Mouse (Mus musculus) liver, postnatal 0 days (tissue): ENCODE measurements around the gene Gtpbp6. TPM values are rescaled to one million over a fixed set of nuclear protein-coding genes. Genes with fewer than 3 reads are reported as not detected.
A peak's percentile ranks its signal among the peaks of the same experiment; 100 is the strongest.
"Not testable (repeated sequence)": the region's sequence is repeated elsewhere in the genome, so short reads cannot be mapped to it uniquely, and the experiment has no call there.

ENCODE experiments used
- ATAC-seq: fragments of 200-750 bp; cut with Nextera tagmentation; 2 replicates; pipeline ENCODE4 v1.8.0; 2017; ENCODE audit warnings: mild to moderate bottlenecking, moderate library complexity
- DNase-seq: peaks from one replicate; pipeline ENCODE4 v3.0.0-alpha.2; 2016
- H3K27ac ChIP-seq: fragments of 300-500 bp; sonication (generic); 2 replicates; pipeline ENCODE4 v1.5.1; 2014; ENCODE audit warnings: antibody characterized with exemption, moderate library complexity, mild to moderate bottlenecking, low read depth
- H3K27me3 ChIP-seq: fragments of 300-500 bp; sonication (generic); 2 replicates; pipeline ENCODE4 v1.6.1; 2014; ENCODE audit warnings: low read length, control low read depth, mixed read lengths; ENCODE audit not compliant: insufficient read depth
- H3K36me3 ChIP-seq: fragments of 300-500 bp; sonication (generic); replicated peaks from 2 replicates; pipeline ENCODE4 v1.6.1; 2014; ENCODE audit warnings: mild to moderate bottlenecking, control low read depth, low read length, moderate library complexity, mixed read lengths; ENCODE audit not compliant: insufficient read depth
- H3K4me1 ChIP-seq: fragments of 300-500 bp; sonication (generic); 2 replicates; pipeline ENCODE4 v1.6.1; 2014; ENCODE audit warnings: antibody characterized with exemption, mild to moderate bottlenecking, control low read depth; ENCODE audit not compliant: insufficient read depth
- H3K4me2 ChIP-seq: fragments of 300-500 bp; sonication (generic); 2 replicates; pipeline ENCODE4 v1.6.1; 2014; ENCODE audit warnings: low read depth, mild to moderate bottlenecking, low read length, moderate library complexity, mixed read lengths
- H3K4me3 ChIP-seq: fragments of 300-500 bp; sonication (generic); 2 replicates; pipeline ENCODE4 v1.5.1; 2014; ENCODE audit warnings: low read depth, low read length
- H3K9ac ChIP-seq: fragments of 300-500 bp; sonication (generic); replicated peaks from 2 replicates; pipeline ENCODE4 v1.6.1; 2014; ENCODE audit warnings: mild to moderate bottlenecking, moderate library complexity
- H3K9me3 ChIP-seq: fragments of 300-500 bp; sonication (generic); 2 replicates; pipeline ENCODE4 v1.6.1; 2016; ENCODE audit warnings: mild to moderate bottlenecking, control low read depth, low read length, mixed read lengths
- CTCF ChIP-seq: sonication (generic); IDR thresholded peaks from 2 replicates; pipeline ENCODE4 v1.5.1; 2016; ENCODE audit warnings: antibody characterized with exemption, low read depth
- EP300 ChIP-seq: IDR thresholded peaks from 2 replicates; pipeline ENCODE4 v1.6.1; 2016; ENCODE audit warnings: antibody characterized with exemption, low read depth, mild to moderate bottlenecking
- WGBS: fragments of 180-500 bp; shearing (Covaris S2); extraction: QIAGEN DNeasy Blood & Tissue Kit; methylation state at CpG from one replicate; pipeline ENCODE4 v1.1.7; 2014; ENCODE audit not compliant: insufficient replicate concordance; 5-methylcytosine and 5-hydroxymethylcytosine counted together
- polyA plus RNA-seq: library from polyadenylated mRNA; unstranded; fragments of >200 nt; fragmentation: Nextera tagmentation; extraction: Ambion mirVana; gene quantifications from 2 replicates; pipeline ENCODE4 v1.2.1, GENCODE M21; 2015

Gene Gtpbp6
- polyA plus RNA-seq, 1 experiment from 2014 or later = 7.4 TPM

DNA sequence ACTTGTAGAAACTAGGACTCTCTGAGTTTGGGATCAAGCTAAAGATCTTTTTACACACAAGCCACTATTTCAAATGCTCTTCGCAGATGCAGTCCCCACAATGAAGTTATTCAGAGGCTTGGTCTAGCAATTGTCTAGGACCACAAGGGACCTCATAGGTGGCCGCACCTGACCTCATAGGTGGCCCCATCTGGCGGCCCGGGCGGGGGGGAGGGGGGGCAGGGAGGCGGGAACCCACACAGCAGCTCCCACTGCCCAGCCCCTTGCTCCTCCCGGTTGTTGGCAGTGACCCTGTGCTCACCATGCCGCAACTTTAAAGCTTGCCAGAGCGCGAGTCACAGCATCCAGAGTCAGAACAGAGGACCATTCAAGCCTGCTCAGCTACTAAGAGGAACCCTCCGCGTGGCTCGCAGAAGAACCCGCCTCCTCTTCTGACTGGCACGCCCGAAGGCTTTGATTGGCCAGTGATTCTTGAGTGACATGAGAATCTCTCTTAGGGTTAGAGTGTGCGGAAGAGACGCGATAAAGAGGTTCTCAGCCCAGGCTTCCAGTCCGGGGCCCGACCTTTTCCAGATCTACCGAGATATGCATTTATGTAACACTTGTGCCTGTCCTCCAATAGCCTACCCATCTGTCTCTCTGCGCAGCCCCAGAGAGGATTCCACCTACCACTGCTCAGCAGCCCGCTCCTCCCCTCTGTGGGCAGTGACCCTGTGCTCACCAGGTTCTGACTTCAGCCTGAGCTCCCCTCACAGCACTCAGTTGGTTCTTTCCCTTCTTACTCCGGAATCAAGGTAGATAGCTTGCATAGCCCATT, 13.8 kb downstream of the Gtpbp6 start, which contains the start of gene Gm35315:
TSS of gene Gm35315 (minus strand) at position 391 of the 817 bp plus-strand sequence.
- peak within 1 kb of the TSS; percentile 44 for H3K4me3 ChIP-seq
- WGBS = 1% methylated on average over 25 of the region's 25 CpGs
- ATAC-seq (peak; percentile 97), DNase-seq (peak; percentile 85)
- H3K27me3 ChIP-seq = no peaks in the 10 kb centered on the region
- H3K36me3 ChIP-seq = no peaks in the 10 kb centered on the region
- H3K27ac ChIP-seq = peak within 1 kb of the TSS; percentile 81
- peak within 1 kb of the TSS; percentile 66 for H3K4me2 ChIP-seq
- TF ChIP-seq EP300 (no peak), CTCF (no peak)
- 0 out of 2 replicates have a peak, but pooled peaks cover 3% of the 10 kb centered on the region for H3K4me1 ChIP-seq
- H3K9ac ChIP-seq = peak within 1 kb of the TSS; percentile 47
- H3K9me3 ChIP-seq = no peaks in the 10 kb centered on the region

DNA sequence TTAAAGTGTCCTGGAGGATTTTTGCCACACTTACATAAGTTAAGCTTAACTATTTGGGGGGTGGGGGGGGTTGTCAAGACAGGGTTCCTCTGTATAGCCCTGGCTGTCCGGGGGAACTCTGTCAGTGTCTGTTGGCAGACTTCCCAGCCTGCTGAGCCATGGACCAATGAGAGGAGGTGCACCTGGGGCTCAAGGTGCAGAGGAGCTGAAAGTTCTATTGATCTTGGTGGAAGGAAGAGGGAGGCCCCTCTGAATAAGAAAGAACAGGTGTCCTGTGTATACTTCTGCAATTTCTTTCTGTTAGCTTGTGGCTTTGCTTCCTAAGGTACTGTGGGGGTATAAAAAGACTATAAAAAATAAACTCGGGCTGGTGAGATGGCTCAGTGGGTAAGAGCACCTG, 16.5 kb downstream of the Gtpbp6 start:
- Histone ChIP-seq H3K4me3 (no peak overlapping the region), H3K9ac (no peak overlapping the region), H3K36me3 (no peaks in the 10 kb centered on the region), H3K27me3 (no peaks in the 10 kb centered on the region), H3K27ac (no peak overlapping the region), H3K4me1 (0 out of 2 replicates have a peak, but pooled peaks cover 3% of the 10 kb centered on the region), H3K4me2 (no peak overlapping the region), H3K9me3 (no peaks in the 10 kb centered on the region)
- no peak for DNase-seq
- TF ChIP-seq CTCF = no peak
- no peak for TF ChIP-seq EP300
- ATAC-seq = no peak
- WGBS = 30% methylated on average over 2 of the region's 2 CpGs

DNA sequence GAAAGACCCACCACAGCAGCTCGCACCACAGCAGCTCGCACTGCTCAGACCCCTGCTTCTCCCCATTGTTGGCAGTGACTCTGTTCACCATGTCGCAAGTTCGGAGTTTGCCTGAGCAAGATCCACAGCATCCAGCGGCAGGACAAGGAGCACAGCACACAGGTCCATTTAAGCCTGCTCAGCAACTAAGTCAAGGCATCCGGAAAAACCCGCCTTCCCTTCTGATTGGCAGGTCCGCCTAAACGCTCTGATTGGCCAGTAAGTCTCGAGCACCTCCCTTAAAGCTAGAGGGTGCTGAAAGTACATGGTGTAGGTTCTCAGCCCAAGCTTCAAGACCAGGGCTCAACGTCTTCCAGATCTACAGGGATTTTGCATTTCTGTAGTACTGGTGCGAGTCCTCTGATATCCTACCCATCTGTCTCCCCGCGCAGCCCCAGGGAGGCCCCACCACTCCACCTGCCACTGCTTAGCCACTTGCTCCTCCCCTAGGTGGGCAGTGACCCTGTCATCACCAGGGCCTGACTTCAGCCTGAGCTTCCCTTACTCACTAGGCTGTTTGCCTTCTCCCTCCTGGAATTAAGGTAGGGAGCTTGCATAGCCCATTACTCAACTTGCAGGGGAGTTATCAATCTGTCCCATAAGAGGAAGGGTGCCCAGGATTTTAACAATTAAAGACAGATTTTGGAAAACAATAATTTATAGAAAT, 21.7 kb downstream of the Gtpbp6 start:
- 57% methylated on average over 14 of the region's 14 CpGs for WGBS
- H3K9me3 ChIP-seq = no peaks in the 10 kb centered on the region
- H3K27ac ChIP-seq = no peak overlapping the region
- no peak for TF ChIP-seq EP300
- TF ChIP-seq CTCF = no peak
- no peak overlapping the region for H3K4me2 ChIP-seq
- H3K9ac ChIP-seq = no peak overlapping the region
- no peaks in the 10 kb centered on the region for H3K36me3 ChIP-seq
- ATAC-seq = no peak
- no peak for DNase-seq
- H3K4me3 ChIP-seq = no peak overlapping the region
- H3K4me1 ChIP-seq = no peaks in the 10 kb centered on the region
- H3K27me3 ChIP-seq = no peaks in the 10 kb centered on the region

DNA sequence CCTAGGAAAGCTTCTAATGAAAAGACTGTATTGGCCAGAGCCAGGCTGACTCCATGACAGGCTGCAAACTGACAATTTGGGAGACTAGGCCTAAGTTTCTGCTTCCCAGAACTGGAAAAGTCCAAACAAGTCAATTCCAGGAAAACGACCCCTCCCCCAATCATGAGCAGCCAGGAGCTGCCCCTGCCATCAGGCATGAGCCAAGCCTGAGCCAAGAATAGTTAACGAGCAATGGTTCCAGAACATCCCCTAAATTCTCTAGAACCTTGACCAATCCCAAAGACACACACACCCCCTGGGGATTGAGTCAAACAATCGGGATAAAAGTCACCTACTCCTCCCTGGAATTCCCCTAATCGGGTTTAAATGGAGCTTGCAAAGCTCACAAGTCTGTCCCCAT, 25.0 kb downstream of the Gtpbp6 start:
- Histone ChIP-seq H3K4me1 (no peaks in the 10 kb centered on the region), H3K27ac (no peak overlapping the region), H3K4me3 (no peak overlapping the region), H3K4me2 (no peak overlapping the region), H3K27me3 (no peaks in the 10 kb centered on the region), H3K36me3 (no peaks in the 10 kb centered on the region; the same call in 1 of the 2 replicates), H3K9me3 (peaks cover 14% of the 10 kb centered on the region; the same call in 1 of the 2 replicates), H3K9ac (no peak overlapping the region)
- TF ChIP-seq CTCF = no peak
- no peak for TF ChIP-seq EP300
- DNase-seq (no peak), ATAC-seq (no peak)
- WGBS = 67% methylated on average over 4 of the region's 4 CpGs

DNA sequence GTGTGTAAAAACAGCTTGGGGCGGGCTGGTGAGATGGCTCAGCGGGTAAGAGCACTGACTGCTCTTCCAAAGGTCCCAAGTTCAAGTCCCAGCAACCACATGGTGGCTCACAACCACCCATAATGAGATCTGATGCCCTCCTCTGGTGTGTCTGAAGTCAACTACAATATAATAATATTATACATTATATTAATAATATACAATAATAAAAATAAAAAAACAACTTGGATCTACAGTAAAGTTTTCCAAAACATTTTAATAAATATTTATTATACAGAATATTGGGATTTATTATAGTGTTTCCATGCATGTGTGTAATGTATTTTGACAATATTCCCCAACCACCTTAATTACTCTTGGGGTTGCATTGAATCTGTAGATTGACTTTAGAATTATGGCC, 35.6 kb downstream of the Gtpbp6 start, which contains the start of gene Gm17655:
TSS of gene Gm17655 (minus strand) at position 101 of the 400 bp plus-strand sequence.
- 68% methylated on average over 2 of the region's 2 CpGs for WGBS
- peaks cover 11% of the 10 kb centered on the region for H3K9me3 ChIP-seq
- DNase-seq, H3K4me1 ChIP-seq, H3K9ac ChIP-seq, H3K4me2 ChIP-seq, H3K36me3 ChIP-seq, H3K4me3 ChIP-seq, H3K27me3 ChIP-seq, ATAC-seq, H3K27ac ChIP-seq: not testable (repeated sequence)

DNA sequence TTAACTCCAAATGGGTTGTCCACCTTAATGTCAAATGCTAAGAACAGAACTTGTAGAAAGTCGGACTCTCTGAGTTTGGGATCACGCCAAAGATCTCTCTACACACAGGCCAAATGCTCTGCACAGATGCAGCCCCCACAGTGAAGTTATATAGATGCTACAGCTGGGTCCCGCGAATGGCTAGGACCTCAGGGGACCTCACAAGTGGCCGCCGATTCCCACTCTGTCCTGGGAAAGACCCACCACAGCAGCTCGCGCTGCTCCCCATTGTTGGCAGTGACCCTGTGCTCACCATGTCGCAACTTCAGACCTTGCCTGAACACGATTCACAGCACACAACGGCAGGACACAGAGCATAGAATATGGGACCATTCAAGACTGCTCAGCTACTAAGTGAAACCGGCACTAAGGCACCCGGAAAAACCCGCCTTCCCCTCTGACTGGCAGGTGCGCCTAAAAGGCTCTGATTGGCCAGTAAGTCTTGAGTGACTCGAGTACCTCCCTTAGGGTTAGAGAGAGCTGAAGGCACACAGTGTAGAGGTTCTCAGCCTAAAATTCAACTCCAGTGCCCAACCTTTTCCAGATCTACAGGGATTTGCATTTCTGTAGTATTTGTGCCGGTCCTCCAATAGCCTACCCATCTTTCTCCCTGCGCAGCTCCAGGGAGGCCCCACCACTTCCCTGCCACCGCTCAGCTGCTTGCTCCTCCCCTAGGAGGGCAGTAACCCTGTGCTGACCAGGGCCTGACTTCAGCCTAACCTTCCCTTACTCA, 50.2 kb downstream of the Gtpbp6 start:
- Histone ChIP-seq H3K36me3 (no peaks in the 10 kb centered on the region), H3K9ac (peak overlapping the region; percentile 71), H3K4me3 (peak overlapping the region; percentile 78), H3K4me2 (peak overlapping the region; percentile 68), H3K9me3 (peaks cover 2% of the 10 kb centered on the region; the same call in 1 of the 2 replicates), H3K27me3 (no peaks in the 10 kb centered on the region), H3K4me1 (peaks cover 5% of the 10 kb centered on the region), H3K27ac (peak overlapping the region; percentile 57; the same call in 1 of the 2 replicates)
- DNase-seq (peak; percentile 81), ATAC-seq (peak; percentile 99)
- WGBS = under 1% methylated on average over 19 of the region's 19 CpGs
- TF ChIP-seq CTCF (no peak), EP300 (no peak)

Other genes with a start within 250 kb of the Gtpbp6 start
- gene Gm15446, start 184.8 kb downstream of the Gtpbp6 start, polyA plus RNA-seq = 0.12 and 0.23 TPM in 2 replicates
- gene Zfp932, start 111.7 kb downstream of the Gtpbp6 start, polyA plus RNA-seq = 5.2 and 6.3 TPM in 2 replicates
- gene Gm17655, start 35.7 kb downstream of the Gtpbp6 start, polyA plus RNA-seq = 0.62 and 1.2 TPM in 2 replicates
- 0.47 and 0.51 TPM in 2 replicates for gene Gm35315, start 13.8 kb downstream of the Gtpbp6 start, polyA plus RNA-seq
- gene Plcxd1, start 8.2 kb downstream of the Gtpbp6 start, polyA plus RNA-seq = 0.32 and 0.48 TPM in 2 replicates
- gene Zfp605, start 1.9 kb upstream of the Gtpbp6 start, polyA plus RNA-seq = 0.76 and 0.99 TPM in 2 replicates
- gene Chfr, start 27.6 kb upstream of the Gtpbp6 start, polyA plus RNA-seq = 9.6 and 11.6 TPM in 2 replicates
- 3.5 and 4.1 TPM in 2 replicates for gene Golga3, start 68.5 kb upstream of the Gtpbp6 start, polyA plus RNA-seq
- 8.6 and 10.7 TPM in 2 replicates for gene Ankle2, start 122.8 kb upstream of the Gtpbp6 start, polyA plus RNA-seq
- 18.8 and 21.0 TPM in 2 replicates for gene Pgam5, start 161.7 kb upstream of the Gtpbp6 start, polyA plus RNA-seq
- gene Pxmp2, start 178.0 kb upstream of the Gtpbp6 start, polyA plus RNA-seq = 129 and 148 TPM in 2 replicates
- 5.2 and 6.0 TPM in 2 replicates for gene Pole, start 178.1 kb upstream of the Gtpbp6 start, polyA plus RNA-seq
- 0.07 and 0.09 TPM in 2 replicates for gene P2rx2, start 235.0 kb upstream of the Gtpbp6 start, polyA plus RNA-seq
- not detected in 2 replicates for gene Lrcol1, start 236.5 kb upstream of the Gtpbp6 start, polyA plus RNA-seq